Mouse (Mus musculus) left cerebral cortex, adult 8-10 months (tissue): ENCODE data around the gene Ttll1. TPM values are rescaled to one million over a fixed set of nuclear protein-coding genes. Genes with fewer than 3 reads are reported as not detected.

ENCODE experiments used
- DNase-seq, 2 experiments: peaks; one replicate each; pipeline ENCODE4 v3.0.0; 2022; ENCODE audit warnings: low spot score in 2 of 2
- total RNA-seq, 4 experiments: library from RNA; stranded (reverse); gene quantifications; 2 replicates each; pipeline ENCODE4 v1.2.4; 2022

Ttll1 gene
- total RNA-seq, 4 experiments from 2014 or later, result 48.1 to 53.0 (median 49.1) TPM

DNA sequence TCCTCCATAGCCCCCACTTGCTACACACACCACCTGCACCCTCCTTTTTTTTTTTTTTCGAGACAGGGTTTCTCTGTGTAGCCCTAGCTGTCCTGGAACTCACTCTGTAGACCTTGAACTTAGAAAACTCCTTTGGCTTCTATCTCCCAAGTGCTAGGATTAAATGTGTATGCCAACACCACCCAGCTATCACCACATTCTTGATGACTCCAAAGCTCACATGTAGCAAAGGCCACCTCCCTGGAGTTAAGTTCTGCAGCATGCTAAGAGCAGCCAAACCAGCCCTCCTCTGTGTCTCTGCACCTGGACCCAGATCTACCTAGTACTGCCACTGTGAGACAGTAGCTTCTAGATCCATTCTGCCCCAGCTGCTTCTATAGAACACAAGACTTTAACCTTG is 53.2 kb downstream of the Ttll1 start:
- DNase-seq, result no peak

DNA sequence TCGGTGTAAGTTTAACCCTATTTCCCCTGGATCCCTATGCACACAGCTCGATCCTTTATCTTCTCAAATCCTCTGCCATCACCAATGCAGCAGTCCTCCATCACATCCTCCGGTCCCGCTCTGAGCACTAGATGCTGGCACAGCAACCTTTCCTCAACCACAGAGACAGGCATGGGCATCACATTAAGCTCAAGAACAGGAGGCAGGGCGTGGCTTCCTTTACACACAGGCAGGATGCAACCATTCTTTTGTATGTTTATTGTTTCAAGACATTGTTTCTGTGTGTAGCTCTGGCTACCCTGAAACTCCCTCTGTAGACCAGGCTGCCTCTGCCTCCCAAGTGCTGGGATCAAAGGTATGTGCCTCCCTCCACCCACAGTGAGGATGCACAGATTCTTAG is 55.1 kb downstream of the Ttll1 start:
- no peak for DNase-seq

DNA sequence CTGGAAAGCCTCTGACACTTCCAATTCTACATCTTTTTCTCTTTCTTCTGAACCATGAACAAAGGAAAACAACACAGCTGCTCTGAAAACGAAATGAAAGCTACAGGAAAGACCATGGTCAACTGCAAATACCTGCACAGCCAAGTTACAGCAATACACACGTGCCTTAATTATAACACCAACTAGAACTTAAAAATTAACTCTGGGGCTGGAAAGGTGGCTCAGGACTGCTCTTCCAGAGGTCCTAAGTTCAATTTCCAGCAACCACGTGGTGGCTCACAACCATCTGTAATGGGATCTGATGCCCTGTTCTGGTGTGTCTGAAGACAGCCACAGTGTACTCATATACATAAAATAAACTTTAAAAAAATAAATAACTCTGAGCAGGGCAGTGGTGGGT is 55.7 kb downstream of the Ttll1 start:
- DNase-seq, result no peak

GRCm38 (mm10) chr15:83454419-83454818 is 56.3 kb downstream of the Ttll1 start:
- no peak for DNase-seq

- no peak for DNase-seq
These were observed 56.8 kb downstream of the Ttll1 start for GRCm38 (mm10) chr15:83453879-83454278.

GRCm38 (mm10) chr15:83452219-83452760 is 58.4 kb downstream of the Ttll1 start:
- no peak for DNase-seq

- no peak for DNase-seq
These were observed 59.0 kb downstream of the Ttll1 start for GRCm38 (mm10) chr15:83451621-83452210.

DNA sequence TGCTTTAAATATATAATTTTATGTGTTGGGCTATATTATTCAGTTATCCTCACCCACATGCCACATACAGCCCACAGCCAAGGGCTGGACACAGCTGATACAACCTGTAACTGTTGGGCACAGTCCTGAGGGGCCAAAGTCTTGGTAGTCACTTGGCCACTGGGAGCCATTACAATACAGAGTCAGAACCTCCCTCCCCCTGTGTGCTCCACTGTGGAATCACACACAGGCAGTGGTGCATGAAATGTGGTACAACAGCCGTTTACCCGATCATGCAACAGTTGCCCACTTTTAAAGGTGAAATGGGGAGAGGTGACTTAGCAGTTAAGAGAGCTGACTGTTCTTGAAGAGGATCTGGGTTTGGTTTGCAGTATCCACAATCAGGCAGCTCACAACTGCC is 60.7 kb downstream of the Ttll1 start:
- DNase-seq, result no peak

DNA sequence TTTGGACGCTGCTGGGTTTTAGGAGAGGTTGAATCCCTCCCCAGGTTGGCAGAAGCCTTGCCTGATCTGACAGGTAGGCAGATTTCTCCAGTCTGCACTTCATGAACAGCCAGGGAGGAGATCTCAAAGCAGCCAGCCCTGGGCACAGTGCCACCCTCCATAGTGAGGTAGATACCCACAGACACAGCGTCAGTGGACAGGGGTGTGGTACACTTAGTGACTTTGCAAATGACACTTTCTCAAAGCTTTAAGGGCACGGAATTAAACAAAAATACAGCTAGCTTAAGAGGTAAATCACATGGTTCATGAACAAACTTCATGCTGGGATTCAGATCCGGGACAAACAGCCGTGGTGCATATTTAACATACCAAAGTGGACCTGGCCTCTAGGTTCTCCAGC is 62.0 kb downstream of the Ttll1 start:
- DNase-seq, result no peak

DNA sequence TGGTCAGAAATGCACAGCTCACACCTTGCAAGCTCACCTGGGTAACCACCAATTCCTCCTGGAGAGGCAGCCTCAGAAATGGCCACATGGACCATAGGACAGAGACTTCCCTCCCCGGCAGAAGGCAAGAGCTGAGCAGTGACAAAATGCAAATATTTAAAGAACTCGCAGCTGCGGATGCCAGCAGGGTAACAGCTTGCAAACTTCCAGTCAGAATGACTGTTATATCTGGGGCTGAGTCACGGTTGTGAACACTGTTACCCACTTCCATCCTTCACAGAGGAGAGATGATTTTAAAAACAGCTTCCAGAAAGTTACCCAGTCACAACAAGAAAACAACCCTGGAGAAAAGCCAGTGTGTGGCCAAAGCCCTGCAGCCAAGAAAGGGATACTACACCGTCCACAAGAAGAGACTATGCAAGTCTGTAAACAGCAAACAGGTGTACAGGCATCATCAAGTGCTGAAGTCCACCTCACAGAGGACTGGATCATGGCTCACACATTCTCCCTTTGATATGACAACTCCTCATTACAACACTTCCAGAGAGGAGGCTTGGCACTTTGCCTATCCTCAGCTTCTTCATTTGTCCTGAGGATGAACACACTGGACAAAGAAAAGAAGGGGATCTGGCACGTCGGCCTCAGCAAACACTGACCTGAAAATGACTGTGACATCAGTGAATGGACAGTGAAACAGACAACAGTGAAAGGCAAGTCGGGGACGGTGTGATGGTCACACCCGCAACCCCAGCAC is 62.7 kb downstream of the Ttll1 start:
- peak; percentile 40 to 71 for DNase-seq

GRCm38 (mm10) chr15:83445908-83446307 is 64.8 kb downstream of the Ttll1 start:
- DNase-seq, result no peak

DNA sequence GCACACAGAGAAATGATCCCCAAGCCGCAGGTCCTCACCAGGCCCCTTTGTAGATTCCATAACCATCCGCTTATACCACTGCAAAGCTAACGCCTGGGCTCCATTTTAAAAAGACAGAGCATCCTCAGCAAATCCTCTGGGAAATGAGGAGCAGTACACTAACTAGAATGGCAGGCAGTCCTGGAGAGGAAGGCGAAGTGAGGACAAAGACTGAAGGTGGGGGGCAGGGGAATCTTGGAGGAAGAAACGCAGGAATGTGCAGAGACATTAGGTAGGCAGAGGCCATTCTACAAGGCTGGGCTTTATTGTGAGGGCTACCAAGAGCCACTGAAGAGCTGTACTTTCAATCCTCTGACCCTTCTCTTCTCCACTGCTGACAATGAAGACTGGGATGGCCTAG is 65.3 kb downstream of the Ttll1 start:
- no peak for DNase-seq

DNA sequence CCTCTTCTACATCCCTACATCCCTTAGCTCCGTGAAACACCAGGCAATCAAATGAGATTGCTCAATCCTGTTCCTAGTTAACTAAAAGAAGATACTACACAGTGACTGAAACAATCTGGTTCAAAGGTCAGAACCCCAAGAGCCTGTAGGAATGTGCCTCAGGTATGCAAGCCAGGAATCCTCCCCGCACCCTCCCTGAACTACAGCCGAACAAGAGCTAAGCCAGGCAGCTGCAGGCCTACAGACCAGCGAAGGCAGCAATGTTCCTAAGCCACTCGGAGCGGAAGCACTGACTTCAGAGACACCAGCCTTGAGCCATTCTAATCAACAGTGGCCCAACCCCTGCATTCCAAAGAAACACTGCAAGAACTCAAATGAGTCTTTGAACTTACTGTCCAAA is 66.3 kb downstream of the Ttll1 start:
- no peak for DNase-seq

GRCm38 (mm10) chr15:83442495-83443037 is 68.1 kb downstream of the Ttll1 start:
- no peak for DNase-seq

- DNase-seq, result no peak
These were observed 70.0 kb downstream of the Ttll1 start for GRCm38 (mm10) chr15:83440726-83441125.

GRCm38 (mm10) chr15:83436541-83436940 is 74.2 kb downstream of the Ttll1 start:
- DNase-seq, result no peak

GRCm38 (mm10) chr15:83435324-83436090 is 75.2 kb downstream of the Ttll1 start:
- peak in 1 of 2 experiments; percentile 36 for DNase-seq

DNA sequence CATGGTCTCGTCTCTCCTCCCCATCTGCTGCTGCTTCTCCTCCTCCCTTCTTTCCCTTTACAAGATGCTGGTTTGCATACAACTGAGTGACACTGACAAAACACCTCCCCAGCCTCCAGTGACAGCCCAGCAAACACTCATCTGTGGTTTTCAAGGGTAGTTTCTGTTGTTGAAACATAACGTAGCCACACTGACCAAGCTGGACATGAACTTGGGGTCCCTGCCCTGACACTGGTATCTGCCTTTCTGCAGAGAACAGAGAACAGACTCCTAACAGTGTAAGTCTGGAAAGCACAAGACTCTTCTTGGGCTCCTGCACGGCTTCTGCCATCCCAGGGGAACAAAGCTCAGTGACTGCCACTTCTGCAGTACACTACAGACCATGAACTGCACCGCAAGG is 76.0 kb downstream of the Ttll1 start:
- no peak for DNase-seq
